Mouse (Mus musculus) layer of hippocampus, adult 18-20 months (tissue): ENCODE data around the gene D17H6S53E. TPM values are rescaled to one million over a fixed set of nuclear protein-coding genes. Genes with fewer than 3 reads are reported as not detected.
"Not testable (repeated sequence)": the region's sequence is repeated elsewhere in the genome, so short reads cannot be mapped to it uniquely, and the experiment has no call there.

ENCODE experiments used
- DNase-seq, 2 experiments: peaks; one replicate each; pipeline ENCODE4 v3.0.0; 2022; ENCODE audit warnings: low spot score in 2 of 2
- total RNA-seq, 2 experiments: library from RNA; stranded (reverse); gene quantifications; 2 replicates each; pipeline ENCODE4 v1.2.3; 2021

Gene D17H6S53E
- total RNA-seq, 2 experiments from 2014 or later = 22.5 to 28.9 TPM

- DNase-seq = no peak
Observed at GRCm38 (mm10) chr17:35100196-35100765, 25.9 kb upstream of the D17H6S53E start.

GRCm38 (mm10) chr17:35101161-35101560, 25.0 kb upstream of the D17H6S53E start:
- no peak for DNase-seq

- no peak for DNase-seq
Observed at GRCm38 (mm10) chr17:35102299-35102698, 23.9 kb upstream of the D17H6S53E start.

GRCm38 (mm10) chr17:35103221-35103690, 22.9 kb upstream of the D17H6S53E start:
- DNase-seq = no peak

DNA sequence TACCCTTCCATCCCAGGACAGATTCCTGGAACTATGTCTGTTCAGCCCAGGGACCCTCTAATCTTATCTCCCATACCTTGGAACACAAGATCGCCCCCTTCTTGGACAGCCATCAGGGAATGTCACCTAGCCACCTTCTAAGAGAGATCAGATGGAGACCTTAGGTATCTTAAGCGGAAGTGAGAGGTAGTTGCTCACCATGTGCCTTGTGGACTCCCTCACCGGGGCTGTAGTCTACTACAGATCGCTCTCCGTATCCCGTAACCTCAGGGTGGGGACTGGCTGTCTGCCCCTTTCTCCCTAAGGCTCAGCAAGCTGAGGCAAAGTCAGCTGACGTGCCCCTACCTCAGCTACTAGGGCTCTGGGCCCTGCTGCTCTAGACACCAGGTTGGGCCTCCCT, 22.1 kb upstream of the D17H6S53E start:
- no peak for DNase-seq

DNA sequence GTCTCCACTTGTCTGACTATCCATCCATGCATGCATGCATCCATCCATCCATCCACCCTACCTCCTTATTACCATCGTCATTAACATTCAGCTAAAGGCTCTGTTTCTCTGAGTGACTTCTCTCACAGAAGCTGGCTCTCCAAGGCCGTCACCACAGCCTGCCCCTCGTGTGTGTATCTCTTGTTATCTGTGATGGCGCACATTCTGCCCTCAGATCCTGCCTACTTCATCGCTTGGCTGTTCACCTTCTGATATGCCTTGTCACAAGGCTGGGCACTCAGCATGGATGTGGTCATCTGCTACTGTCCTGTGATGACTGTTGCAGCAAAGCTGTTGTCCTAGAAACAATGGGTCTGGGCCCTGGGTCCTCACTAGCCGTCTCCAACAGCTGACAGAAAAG, 21.4 kb upstream of the D17H6S53E start:
- DNase-seq = no peak

GRCm38 (mm10) chr17:35105740-35106389, 20.3 kb upstream of the D17H6S53E start:
- peak in 1 of 2 experiments; percentile 40 for DNase-seq

DNA sequence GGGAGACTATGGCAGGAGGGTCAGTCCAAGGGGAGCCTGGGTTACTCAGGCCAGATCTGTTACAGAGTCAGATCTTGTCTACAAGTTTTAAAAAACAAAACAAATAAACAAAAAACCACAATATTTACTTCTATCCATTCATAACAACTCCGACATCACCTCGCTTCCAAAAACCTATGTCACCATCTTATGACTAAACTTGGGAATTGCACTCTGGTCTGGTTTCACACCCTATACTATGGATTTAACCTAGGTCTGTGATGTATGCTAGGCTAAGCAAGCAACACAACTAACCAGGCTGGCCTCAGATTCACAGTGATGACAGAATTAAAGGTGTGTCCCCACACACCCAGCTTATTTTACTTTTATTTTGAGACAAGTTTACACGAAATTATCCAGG, 19.7 kb upstream of the D17H6S53E start:
- DNase-seq = no peak

DNA sequence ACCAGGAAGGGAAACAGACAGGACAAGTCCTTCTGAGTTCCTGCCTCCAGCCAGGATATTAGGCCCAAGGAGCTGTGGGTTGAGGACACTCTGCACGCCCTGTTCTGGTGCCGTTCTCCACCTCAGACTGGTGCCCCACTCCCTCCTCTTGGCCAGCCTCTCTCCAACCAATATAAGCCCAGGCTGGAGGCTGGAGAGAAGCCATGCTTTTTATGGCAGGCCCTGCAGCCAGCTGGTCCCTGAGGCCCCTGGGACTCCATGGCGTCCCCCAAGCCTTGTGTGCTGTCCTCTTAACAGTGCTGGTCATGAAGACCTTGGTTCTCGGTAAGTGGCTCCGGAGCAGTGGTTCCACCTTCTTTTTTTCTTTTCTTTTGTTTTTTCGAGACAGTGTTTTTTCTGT, 18.1 kb upstream of the D17H6S53E start, which contains the start of gene Ly6g5c:
TSS of gene Ly6g5c (plus strand) at position 183 of the 400 bp plus-strand sequence.
- no peak for DNase-seq

GRCm38 (mm10) chr17:35111774-35112173, 14.4 kb upstream of the D17H6S53E start:
- DNase-seq = no peak

DNA sequence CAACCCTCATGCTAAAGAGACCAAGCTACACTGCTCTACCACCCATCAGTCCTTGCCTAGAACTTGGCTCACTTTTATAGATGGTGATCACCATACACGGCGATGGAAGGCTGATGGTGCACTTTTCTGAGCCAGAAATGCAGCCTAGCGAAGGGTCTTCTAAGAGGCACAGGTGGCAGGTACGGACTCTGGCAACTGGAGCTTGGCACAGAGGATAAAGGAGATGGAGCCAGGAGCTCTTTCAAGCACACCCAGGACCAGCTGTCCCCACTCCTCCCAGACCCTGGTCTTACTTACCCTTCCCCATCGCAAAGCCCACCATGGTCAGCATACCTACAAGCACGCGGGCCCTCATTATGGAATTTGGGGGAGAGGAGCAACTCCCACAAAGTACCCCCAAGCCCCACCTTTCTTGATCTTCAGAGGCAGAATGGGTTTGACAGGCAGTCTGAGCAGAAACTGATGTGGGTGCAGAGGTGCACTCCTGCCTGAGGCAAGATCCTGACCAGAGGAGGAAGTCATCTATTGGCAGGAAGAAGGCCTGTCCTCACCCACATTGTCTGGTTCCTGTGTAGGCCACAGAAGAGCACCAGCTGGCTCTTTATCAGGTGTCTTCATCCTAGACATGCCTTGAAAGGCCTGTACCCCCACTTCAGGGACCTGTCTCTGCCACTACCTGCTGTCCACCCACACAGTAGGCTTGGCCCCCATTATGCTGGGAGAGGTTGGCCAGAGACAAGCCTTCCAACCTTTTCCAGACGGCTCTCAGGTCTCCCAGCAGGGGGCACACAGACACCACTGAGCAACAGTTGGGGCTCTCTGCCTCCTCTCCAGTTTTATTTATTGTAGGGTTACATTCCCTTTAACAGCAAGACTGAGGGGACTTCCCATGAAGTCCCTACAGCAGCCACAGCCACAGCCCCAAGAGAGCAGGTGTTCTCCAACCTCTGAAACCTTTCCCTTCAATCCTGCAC, 10.8 kb upstream of the D17H6S53E start, which contains the start of gene Ly6g5b:
TSS of gene Ly6g5b (minus strand) at position 383 of the 974 bp plus-strand sequence.
- DNase-seq = no peak

DNA sequence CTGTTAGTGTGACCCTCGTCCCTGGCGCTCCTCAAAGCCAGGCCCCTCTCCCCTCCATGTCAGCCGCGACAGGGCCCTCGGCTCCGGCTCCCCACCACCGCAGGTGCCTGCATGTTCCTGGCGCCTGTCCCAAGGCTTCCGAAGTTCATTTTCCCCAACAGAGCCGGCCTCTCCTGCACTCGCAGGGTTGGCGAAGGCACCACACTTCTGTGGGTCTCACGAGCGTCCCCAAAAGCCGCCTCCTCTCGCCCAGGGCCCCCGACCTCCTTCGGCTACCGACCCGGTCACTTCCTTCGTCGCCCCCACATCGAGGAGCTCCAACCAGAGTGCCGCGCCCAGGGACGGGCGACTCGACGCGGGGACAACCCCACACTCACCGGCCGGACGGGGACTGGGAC, 5.4 kb upstream of the D17H6S53E start:
- peak in 1 of 2 experiments; percentile 30 for DNase-seq

- DNase-seq = peak; percentile 98
Observed at GRCm38 (mm10) chr17:35121143-35121799, 4.9 kb upstream of the D17H6S53E start, which contains the start of gene Gpank1. Gene Gpank1, plus strand, starts transcription at chr17:35121455.

DNA sequence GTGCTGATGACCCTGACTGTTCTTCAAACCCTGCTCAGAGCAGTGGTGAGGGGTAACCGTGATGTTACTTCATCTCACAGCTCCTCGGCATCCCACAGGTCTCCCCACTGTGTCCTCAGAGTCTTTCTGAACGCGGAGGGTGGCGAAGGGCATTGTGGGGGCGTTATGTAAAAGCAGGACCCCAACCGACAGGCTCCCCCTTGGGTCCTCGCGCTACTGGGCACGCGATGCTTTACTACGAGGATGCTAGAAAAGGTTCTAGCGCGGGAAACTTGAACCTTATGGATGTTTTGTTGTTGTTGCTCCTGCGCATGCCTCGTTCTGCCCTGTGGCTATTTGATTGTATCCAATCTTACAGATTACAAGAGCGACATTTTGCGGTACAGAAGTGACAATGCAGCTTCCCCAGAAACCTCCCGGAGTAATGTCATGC, 4.3 kb upstream of the D17H6S53E start, which contains the start of gene Csnk2b:
TSS of gene Csnk2b (minus strand) at position 183 of the 433 bp plus-strand sequence.
- peak; percentile 62 to 85 for DNase-seq

GRCm38 (mm10) chr17:35123287-35123686, 2.9 kb upstream of the D17H6S53E start:
- DNase-seq = not testable (repeated sequence)

DNA sequence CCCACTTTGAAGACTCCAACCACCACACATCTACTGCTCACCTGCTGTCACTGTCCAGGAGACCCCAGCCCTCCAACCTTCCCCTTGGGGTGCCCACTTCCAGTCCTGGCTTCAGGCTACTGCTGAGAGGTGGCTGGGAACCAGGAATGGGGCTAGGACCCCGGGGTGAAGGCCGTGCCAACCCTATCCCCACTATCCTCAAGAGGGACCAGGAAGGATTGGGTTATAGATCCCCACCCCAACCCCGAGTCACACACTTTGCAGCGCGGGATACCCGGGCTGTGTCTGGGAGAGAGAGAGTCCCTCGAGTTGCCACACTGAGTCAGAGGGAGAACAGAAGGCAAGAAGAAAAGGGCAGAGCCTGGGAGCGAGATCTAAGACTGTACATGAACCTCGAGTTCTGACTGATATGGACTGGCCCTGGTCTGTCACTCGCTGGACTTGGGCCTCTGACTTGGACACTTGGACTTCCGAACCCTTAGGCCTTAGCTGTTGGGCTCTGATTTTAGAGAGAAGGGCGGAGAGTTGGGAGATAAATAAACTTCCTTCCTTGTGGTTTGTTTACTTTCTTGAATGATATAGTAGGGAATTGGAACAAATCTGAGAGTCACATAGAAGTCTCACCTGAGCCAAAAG, 1.8 kb upstream of the D17H6S53E start:
- not testable (repeated sequence) for DNase-seq

- DNase-seq = no peak
Observed at GRCm38 (mm10) chr17:35125081-35125480, 1.1 kb upstream of the D17H6S53E start.

- no peak for DNase-seq
Observed at GRCm38 (mm10) chr17:35125578-35125977, 595 bp upstream of the D17H6S53E start.

GRCm38 (mm10) chr17:35127017-35127416, 844 bp downstream of the D17H6S53E start:
- no peak for DNase-seq

GRCm38 (mm10) chr17:35128996-35129395, 2.8 kb downstream of the D17H6S53E start:
- DNase-seq = no peak
